Mouse (Mus musculus) natural killer cell, adult 2 months (primary cell): ENCODE data around the gene Arhgef15.

Source experiments
- DNase-seq, 2 experiments: peaks; one replicate each; pipeline ENCODE4 v3.0.0; 2022; ENCODE audit warnings: low spot score in 2 of 2

The Arhgef15 gene

GRCm38 (mm10) chr11:68914566-68914965 lies 42.7 kb downstream of the Arhgef15 start:
- no peak for DNase-seq

GRCm38 (mm10) chr11:68911531-68912177 lies 45.6 kb downstream of the Arhgef15 start:
- DNase-seq, result no peak

- no peak for DNase-seq
Measured at GRCm38 (mm10) chr11:68908846-68909503, 48.3 kb downstream of the Arhgef15 start.

GRCm38 (mm10) chr11:68907251-68907650 lies 50.0 kb downstream of the Arhgef15 start:
- DNase-seq, result no peak

- no peak for DNase-seq
Measured at GRCm38 (mm10) chr11:68906461-68906790, 50.9 kb downstream of the Arhgef15 start.

- no peak for DNase-seq
Measured at GRCm38 (mm10) chr11:68905665-68906460, 51.4 kb downstream of the Arhgef15 start.

GRCm38 (mm10) chr11:68905138-68905531 lies 52.1 kb downstream of the Arhgef15 start:
- no peak for DNase-seq

GRCm38 (mm10) chr11:68904375-68905137 lies 52.7 kb downstream of the Arhgef15 start:
- DNase-seq, result peak; percentile 51 to 69

- DNase-seq, result no peak
Measured at GRCm38 (mm10) chr11:68903775-68904174, 53.5 kb downstream of the Arhgef15 start.

GRCm38 (mm10) chr11:68902823-68903222 lies 54.5 kb downstream of the Arhgef15 start:
- DNase-seq, result no peak

- no peak for DNase-seq
Measured at GRCm38 (mm10) chr11:68902367-68902766, 54.9 kb downstream of the Arhgef15 start.

- no peak for DNase-seq
Measured at GRCm38 (mm10) chr11:68902047-68902364, 55.3 kb downstream of the Arhgef15 start.

GRCm38 (mm10) chr11:68901351-68902046 lies 55.8 kb downstream of the Arhgef15 start, which contains the start of gene Rpl26:
Gene Rpl26, plus strand, starts transcription at chr11:68901583.
- peak; percentile 98 for DNase-seq

GRCm38 (mm10) chr11:68900519-68901350 lies 56.5 kb downstream of the Arhgef15 start:
- DNase-seq, result no peak

GRCm38 (mm10) chr11:68899815-68900214 lies 57.5 kb downstream of the Arhgef15 start:
- no peak for DNase-seq

- no peak for DNase-seq
Measured at GRCm38 (mm10) chr11:68898790-68899189, 58.5 kb downstream of the Arhgef15 start.

GRCm38 (mm10) chr11:68897838-68898237 lies 59.4 kb downstream of the Arhgef15 start:
- DNase-seq, result no peak

- peak; percentile 34 to 51 for DNase-seq
Measured at GRCm38 (mm10) chr11:68897120-68897519, 60.2 kb downstream of the Arhgef15 start.

GRCm38 (mm10) chr11:68896247-68896646 lies 61.0 kb downstream of the Arhgef15 start:
- no peak for DNase-seq

GRCm38 (mm10) chr11:68893911-68894464 lies 63.3 kb downstream of the Arhgef15 start:
- no peak for DNase-seq
